Mouse (Mus musculus) liver, embryonic 11.5 days (tissue): ENCODE measurements at regions not wholly inside any gene's neighbourhood (a gene's known extent, or its start where the extent isn't known, plus 50 kb on each side); places are given as distances from the start of the nearest gene placed in this dataset.

Experiments used
- ATAC-seq: fragments of 200-750 bp; cut with Nextera tagmentation; replicated peaks from 2 replicates; pipeline ENCODE4 v1.8.0; 2017; ENCODE audit warnings: moderate number of reproducible peaks, mild to moderate bottlenecking, moderate TSS enrichment, moderate library complexity; ENCODE audit not compliant: low FRiP score
- DNase-seq: peaks from one replicate; pipeline ENCODE4 v3.0.0-alpha.2; 2017; ENCODE audit warnings: low spot score
- H3K27ac ChIP-seq: fragments of 300-500 bp; sonication (generic); 2 replicates; pipeline ENCODE4 v1.5.1; 2014; ENCODE audit warnings: mild to moderate bottlenecking, low read depth, low read length, control low read depth
- H3K27me3 ChIP-seq: fragments of 300-500 bp; sonication (generic); replicated peaks from 2 replicates; pipeline ENCODE4 v1.6.1; 2014; ENCODE audit warnings: low read length, mixed read lengths; ENCODE audit not compliant: control insufficient read depth, insufficient read depth
- H3K36me3 ChIP-seq: fragments of 300-500 bp; sonication (generic); 2 replicates; pipeline ENCODE4 v1.6.1; 2014; ENCODE audit warnings: mild to moderate bottlenecking, low read length, moderate library complexity, mixed read lengths; ENCODE audit not compliant: control insufficient read depth, insufficient read depth
- H3K4me1 ChIP-seq: fragments of 300-500 bp; sonication (generic); replicated peaks from 2 replicates; pipeline ENCODE4 v1.6.1; 2014; ENCODE audit warnings: low read length, mixed read lengths; ENCODE audit not compliant: control insufficient read depth, insufficient read depth
- H3K4me2 ChIP-seq: fragments of 300-500 bp; sonication (generic); 2 replicates; pipeline ENCODE4 v1.6.1; 2014; ENCODE audit warnings: mild to moderate bottlenecking, control low read depth, moderate library complexity
- H3K4me3 ChIP-seq: fragments of 300-500 bp; sonication (generic); 2 replicates; pipeline ENCODE4 v1.5.1; 2014; ENCODE audit warnings: low read depth, low read length, control low read depth
- H3K9ac ChIP-seq: fragments of 300-500 bp; sonication (generic); 2 replicates; pipeline ENCODE4 v1.6.1; 2014; ENCODE audit warnings: low read depth, low read length, control low read depth
- H3K9me3 ChIP-seq: fragments of 300-500 bp; sonication (generic); 2 replicates; pipeline ENCODE4 v1.6.1; 2016; ENCODE audit warnings: low read length, inconsistent platforms, mixed read lengths; ENCODE audit not compliant: control insufficient read depth
- WGBS: fragments of 180-500 bp; shearing (Covaris S2); extraction: QIAGEN DNeasy Blood & Tissue Kit; methylation state at CpG from one replicate; pipeline ENCODE4 v1.1.7; 2014; 5-methylcytosine and 5-hydroxymethylcytosine counted together

DNA sequence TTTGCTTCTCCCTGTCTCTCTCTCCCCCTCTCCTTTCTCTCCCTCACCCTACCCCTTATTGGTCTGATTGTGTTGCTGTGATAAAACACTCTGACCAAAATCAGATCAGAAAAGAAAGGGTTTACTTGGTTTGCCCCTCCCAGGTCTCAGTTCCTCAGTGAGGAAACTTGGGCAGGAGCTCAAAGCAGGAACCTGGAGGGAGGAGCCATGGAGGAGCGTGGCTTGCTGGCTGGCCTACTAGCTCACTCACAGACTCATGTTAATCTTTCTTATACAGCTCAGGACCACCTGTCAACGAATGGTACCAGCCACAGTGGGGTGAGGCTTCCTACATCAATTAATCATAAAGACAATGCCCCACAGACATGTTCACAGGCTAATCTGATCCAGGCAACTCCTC lies 339.4 kb downstream of the Fam49a start:
- Histone ChIP-seq H3K9ac (no peak overlapping the region), H3K36me3 (no peaks in the 10 kb centered on the region), H3K27ac (no peak overlapping the region), H3K27me3 (no peaks in the 10 kb centered on the region), H3K4me1 (no peaks in the 10 kb centered on the region), H3K9me3 (no peaks in the 10 kb centered on the region), H3K4me3 (no peak overlapping the region), H3K4me2 (no peak overlapping the region)
- 32% methylated on average over 2 of the region's 2 CpGs for WGBS
- ATAC-seq (no peak), DNase-seq (no peak)

DNA sequence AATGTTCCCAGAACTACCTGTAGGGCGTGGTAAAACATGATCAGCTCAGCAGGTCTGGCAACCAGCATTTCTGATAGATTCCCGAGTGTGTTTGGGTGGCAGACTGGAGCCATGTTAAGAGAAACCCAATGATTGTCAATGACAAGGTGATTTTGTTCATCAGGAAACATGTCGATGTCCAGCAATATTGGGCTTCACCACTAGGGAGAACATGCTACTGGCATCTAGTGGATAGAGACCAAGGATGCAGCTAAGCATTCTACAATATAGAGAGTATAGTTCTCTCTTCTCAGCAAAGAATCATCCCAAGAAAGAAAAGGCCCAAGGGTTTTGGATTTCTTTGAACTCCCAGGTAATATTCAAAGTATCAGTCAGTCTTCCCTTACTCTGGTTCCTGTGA lies 333.5 kb downstream of the Fam49a start:
- ATAC-seq (no peak), DNase-seq (no peak)
- no peaks in the 10 kb centered on the region for H3K36me3 ChIP-seq
- no peak overlapping the region for H3K27ac ChIP-seq
- no peak overlapping the region for H3K4me3 ChIP-seq
- no peak overlapping the region for H3K9ac ChIP-seq
- no peaks in the 10 kb centered on the region for H3K9me3 ChIP-seq
- no peak overlapping the region for H3K4me2 ChIP-seq
- H3K27me3 ChIP-seq = no peaks in the 10 kb centered on the region
- no peaks in the 10 kb centered on the region for H3K4me1 ChIP-seq
- 80% methylated on average over 3 of the region's 3 CpGs for WGBS

DNA sequence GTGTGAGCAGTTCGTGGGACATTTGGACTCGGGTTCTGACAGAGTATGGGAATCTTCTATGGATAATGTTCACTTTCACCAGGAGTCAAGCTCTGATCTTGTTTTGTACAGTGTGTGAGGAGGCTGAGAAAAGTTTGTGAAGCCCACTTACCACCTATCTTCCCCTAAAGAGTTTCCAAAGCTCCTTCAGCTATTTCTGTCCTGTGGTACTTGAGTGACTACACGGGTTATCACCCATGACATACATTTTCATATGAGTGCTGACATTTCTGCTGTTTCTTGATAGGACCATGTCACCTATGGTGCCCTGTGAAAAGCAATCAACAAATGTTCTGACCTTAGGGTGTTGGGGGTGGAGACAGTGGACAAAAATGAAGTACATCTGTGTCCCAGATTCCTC lies 332.6 kb downstream of the Fam49a start:
- no peak overlapping the region for H3K4me2 ChIP-seq
- ATAC-seq = no peak
- no peak overlapping the region for H3K27ac ChIP-seq
- H3K9me3 ChIP-seq = no peaks in the 10 kb centered on the region
- no peak for DNase-seq
- H3K4me1 ChIP-seq = no peaks in the 10 kb centered on the region
- H3K27me3 ChIP-seq = no peaks in the 10 kb centered on the region
- H3K4me3 ChIP-seq = no peak overlapping the region
- 84% methylated on average over 3 of the region's 3 CpGs for WGBS
- H3K9ac ChIP-seq = no peak overlapping the region
- H3K36me3 ChIP-seq = no peaks in the 10 kb centered on the region

DNA sequence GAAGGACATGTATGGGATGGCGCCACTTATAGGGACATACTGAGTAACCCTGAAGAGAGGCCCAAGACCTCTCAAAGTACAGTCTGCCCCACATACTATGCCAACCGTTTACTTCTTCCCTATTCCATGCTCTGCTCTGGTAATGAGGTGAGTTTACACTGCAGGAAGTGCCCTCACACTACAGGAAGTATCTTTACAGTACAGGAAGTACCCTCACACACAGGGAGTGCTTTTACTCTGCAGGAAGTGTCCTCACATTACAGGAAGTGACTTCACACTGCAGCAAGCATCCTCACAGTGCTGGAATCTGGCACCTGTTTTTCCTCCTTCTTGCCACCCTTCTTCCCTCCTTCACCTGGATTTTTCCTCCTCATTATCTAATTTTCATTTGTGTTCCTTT lies 331.4 kb downstream of the Fam49a start:
- no peaks in the 10 kb centered on the region for H3K36me3 ChIP-seq
- WGBS = 77% methylated on average over 2 of the region's 2 CpGs
- H3K9me3 ChIP-seq = no peaks in the 10 kb centered on the region
- no peaks in the 10 kb centered on the region for H3K27me3 ChIP-seq
- no peak overlapping the region for H3K9ac ChIP-seq
- H3K4me1 ChIP-seq = no peaks in the 10 kb centered on the region
- H3K4me2 ChIP-seq = no peak overlapping the region
- DNase-seq (no peak), ATAC-seq (no peak)
- H3K4me3 ChIP-seq = no peak overlapping the region
- no peak overlapping the region for H3K27ac ChIP-seq

DNA sequence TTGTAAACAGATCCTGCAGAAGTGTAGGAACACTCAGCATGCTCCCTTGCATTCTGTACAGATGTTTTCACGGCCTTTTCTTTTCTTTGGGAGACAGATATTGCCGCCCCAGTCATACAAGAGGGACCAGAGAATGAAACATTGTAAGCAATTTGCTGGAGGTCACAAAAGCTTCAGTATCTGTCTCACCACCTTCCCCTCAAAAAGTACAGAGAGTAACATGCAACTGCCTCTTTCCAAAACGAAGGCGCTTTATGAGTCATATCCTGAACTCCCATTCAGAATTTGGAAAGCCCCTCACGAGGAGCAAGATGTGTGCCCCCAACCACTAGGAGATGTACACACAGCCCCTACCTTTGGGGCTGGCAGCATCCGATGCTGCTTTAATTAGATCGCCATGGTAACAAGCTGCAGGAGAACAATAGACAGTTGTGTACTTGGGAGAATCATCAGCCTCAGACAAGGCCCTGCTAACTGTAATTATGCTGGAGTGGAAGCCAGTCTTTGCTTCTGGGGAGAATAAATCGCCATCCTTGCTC lies 328.9 kb downstream of the Fam49a start:
- Histone ChIP-seq H3K27ac (no peak overlapping the region), H3K4me2 (no peak overlapping the region), H3K9me3 (no peaks in the 10 kb centered on the region), H3K27me3 (no peaks in the 10 kb centered on the region), H3K36me3 (no peaks in the 10 kb centered on the region), H3K9ac (no peak overlapping the region), H3K4me1 (no peaks in the 10 kb centered on the region), H3K4me3 (no peak overlapping the region)
- no peak for ATAC-seq
- WGBS = 79% methylated on average over 8 of the region's 8 CpGs
- no peak for DNase-seq

DNA sequence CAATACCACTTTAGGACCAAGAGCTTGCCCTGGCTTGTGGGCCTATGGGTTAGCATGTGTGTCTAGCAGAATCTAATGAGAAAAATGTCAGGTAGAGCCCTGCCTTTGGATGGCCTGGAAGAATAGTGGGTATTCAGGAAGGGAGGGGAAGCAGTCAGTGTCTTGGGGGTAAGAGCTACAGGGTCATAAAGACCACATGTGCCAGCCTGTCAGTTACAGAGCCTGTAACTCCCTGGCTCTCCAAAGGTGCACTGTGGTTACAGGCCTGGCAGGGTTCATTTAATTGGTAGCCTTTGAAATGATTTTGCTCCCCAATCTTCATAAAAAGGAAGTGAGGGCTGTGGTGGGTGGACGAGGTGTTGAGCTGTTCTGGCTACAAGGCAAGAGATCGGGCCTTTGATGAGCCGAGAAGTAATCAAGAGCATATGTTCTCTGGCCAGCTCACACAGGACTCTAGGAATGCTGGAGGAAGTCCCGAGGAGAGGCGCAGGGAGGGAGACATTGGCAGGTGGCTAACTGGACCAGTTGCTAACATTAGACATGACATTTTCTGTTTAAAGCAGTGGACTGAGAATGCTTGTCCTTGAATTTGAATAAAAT lies 326.9 kb downstream of the Fam49a start:
- no peak for ATAC-seq
- no peaks in the 10 kb centered on the region for H3K36me3 ChIP-seq
- no peaks in the 10 kb centered on the region for H3K27me3 ChIP-seq
- H3K4me2 ChIP-seq = no peak overlapping the region
- H3K9ac ChIP-seq = no peak overlapping the region
- no peaks in the 10 kb centered on the region for H3K9me3 ChIP-seq
- WGBS = 62% methylated on average over 5 of the region's 5 CpGs
- H3K4me1 ChIP-seq = no peaks in the 10 kb centered on the region
- no peak for DNase-seq
- H3K27ac ChIP-seq = no peak overlapping the region
- H3K4me3 ChIP-seq = no peak overlapping the region

DNA sequence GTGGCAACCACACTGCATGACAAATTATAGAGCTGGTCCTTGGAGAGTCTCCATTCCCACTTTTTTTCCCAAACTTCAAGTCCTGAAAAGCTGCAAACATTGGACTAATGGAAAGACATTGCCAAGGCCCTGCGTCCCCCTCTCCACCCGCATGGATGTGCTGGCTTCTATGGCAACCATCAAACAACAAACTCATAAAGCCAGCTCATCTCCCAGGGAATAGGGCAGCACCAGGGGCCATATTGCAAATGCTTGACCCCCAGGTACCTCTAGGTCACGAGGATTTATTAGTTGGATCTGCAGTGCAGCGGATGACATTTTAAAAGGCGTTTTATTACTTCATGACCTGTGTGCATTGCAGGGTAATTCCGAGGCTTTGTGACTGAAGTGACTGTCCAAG lies 324.5 kb downstream of the Fam49a start:
- ATAC-seq (no peak), DNase-seq (no peak)
- Histone ChIP-seq H3K9me3 (no peaks in the 10 kb centered on the region), H3K9ac (no peak overlapping the region), H3K4me3 (no peak overlapping the region), H3K4me2 (no peak overlapping the region), H3K27me3 (no peaks in the 10 kb centered on the region), H3K4me1 (0 out of 2 replicates have a peak, but pooled peaks cover 1% of the 10 kb centered on the region), H3K36me3 (no peaks in the 10 kb centered on the region), H3K27ac (no peak overlapping the region)
- WGBS = 81% methylated on average over 6 of the region's 6 CpGs

DNA sequence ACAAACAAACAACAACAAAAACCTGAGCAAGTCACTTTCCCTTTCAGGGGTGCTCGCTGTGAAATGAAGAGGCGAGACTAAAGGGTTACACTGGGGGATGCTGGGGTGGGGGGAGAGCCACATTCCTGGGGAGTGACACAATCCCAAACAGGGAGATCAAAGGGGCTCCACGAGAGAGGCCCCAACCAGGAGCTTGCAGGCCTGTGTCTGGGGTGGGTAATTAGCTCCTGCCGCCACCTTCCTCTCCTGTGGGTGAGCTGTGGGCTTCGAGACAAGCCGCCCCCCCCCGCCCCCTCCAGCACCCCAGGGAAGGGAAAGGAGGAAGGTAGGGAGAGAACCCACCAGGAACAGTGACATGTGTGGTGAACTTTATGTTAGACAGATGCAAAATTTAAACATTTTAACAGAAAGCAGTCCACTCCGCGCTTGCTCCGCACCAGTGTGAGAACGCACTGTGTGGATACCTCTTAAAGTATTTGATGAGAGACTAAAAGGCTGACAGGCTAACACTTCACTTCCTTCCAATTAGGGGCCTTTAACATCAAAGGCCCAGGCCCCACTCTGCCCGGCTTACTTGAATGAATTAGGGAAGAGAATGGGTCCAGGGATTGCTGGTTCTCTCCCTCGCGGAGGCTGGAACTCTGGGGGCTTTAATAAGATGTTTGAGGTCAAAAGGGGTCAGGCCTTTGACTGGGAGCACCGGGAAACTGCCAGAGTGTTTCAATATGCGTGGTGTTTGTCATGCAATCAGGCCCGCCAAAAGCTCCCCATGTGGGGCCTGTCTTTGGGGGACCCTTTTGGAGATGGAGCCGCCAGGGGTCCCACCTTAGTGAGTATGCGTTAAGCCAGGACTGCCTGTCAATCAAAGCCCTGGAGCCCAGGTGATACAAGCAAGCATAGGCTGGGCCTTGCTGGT lies 319.6 kb downstream of the Fam49a start:
- 39% methylated on average over 19 of the region's 19 CpGs for WGBS
- Histone ChIP-seq H3K9ac (no peak overlapping the region), H3K36me3 (no peaks in the 10 kb centered on the region), H3K27me3 (no peaks in the 10 kb centered on the region), H3K9me3 (no peaks in the 10 kb centered on the region), H3K4me1 (0 out of 2 replicates have a peak, but pooled peaks cover 9% of the 10 kb centered on the region), H3K4me3 (no peak overlapping the region), H3K27ac (no peak overlapping the region), H3K4me2 (no peak overlapping the region)
- DNase-seq = no peak
- no peak for ATAC-seq
